Mouse (Mus musculus) brown adipose tissue, adult 24 weeks (tissue): Measurements from ENCODE around the gene Dnajc21. TPM values are rescaled to one million over a fixed set of nuclear protein-coding genes. Genes with fewer than 3 reads are reported as not detected.
"Not testable (repeated sequence)": the region's sequence is repeated elsewhere in the genome, so short reads cannot be mapped to it uniquely, and the experiment has no call there.

Source experiments
- H3K27ac ChIP-seq: fragments of 200-500 bp; replicated peaks from 2 replicates; pipeline ENCODE4 v1.5.1; 2012; ENCODE audit warnings: low read depth, mild to moderate bottlenecking, low read length
- H3K4me1 ChIP-seq: fragments of 200-500 bp; 2 replicates; pipeline ENCODE4 v1.6.1; 2012; ENCODE audit warnings: low read length, mixed read lengths; ENCODE audit not compliant: control insufficient read depth, insufficient read depth, insufficient read length
- H3K4me3 ChIP-seq: fragments of 200-500 bp; 2 replicates; pipeline ENCODE4 v1.5.1; 2012; ENCODE audit warnings: low read depth, mild to moderate bottlenecking, low read length, moderate library complexity; ENCODE audit not compliant: insufficient read depth
- polyA plus RNA-seq: library from polyadenylated mRNA; stranded (reverse); fragments of >200 nt; gene quantifications from 2 replicates; pipeline ENCODE4 v1.2.4, GENCODE M21; 2012; ENCODE audit not compliant: missing spikeins, insufficient read depth, insufficient read length

Dnajc21 gene
- 43.8 and 52.2 TPM in 2 replicates for polyA plus RNA-seq

DNA sequence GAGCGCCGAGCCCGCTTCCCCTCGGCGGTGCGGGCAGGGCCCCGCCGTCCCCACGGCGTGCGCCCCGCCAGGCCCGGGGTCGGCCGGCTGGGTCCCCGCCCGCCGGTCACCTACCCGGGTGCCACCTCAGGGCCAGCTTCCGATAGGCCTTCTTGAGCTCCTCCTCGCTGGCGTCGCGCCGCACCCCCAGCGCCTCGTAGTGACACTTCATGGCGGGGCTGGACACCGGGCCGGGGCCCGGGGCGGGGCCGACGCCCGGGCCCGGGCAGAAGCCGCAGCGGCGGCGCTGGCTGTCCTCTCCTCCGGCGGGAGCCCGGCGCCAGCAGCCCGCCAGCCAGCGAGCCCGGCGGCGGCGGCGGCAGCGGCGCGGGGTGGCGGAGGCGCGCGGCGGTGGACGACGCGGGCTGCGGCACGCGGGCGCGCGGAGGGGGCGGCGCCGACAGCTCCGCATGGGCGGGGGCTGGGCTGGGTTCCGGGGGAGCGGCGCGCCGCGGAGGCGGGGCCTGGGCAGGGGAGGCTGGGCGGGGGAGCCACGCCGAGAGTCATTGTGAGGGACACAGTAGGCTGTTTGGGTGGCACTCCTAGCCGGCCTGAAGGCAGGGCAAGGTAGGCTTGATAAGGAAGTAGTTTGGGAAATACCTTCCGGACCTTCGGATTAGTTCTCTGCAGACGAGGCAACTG is at the start of gene Dnajc21:
Gene Dnajc21, minus strand, starts transcription at position 366 of the 681 bp plus-strand sequence.
- H3K27ac ChIP-seq = peak within 1 kb of the TSS; percentile 62; the same call in 1 of the 2 replicates
- H3K4me1 ChIP-seq = 0 out of 2 replicates have a peak, but pooled peaks cover 2% of the 10 kb centered on the region
- peak within 1 kb of the TSS; percentile 91 for H3K4me3 ChIP-seq

DNA sequence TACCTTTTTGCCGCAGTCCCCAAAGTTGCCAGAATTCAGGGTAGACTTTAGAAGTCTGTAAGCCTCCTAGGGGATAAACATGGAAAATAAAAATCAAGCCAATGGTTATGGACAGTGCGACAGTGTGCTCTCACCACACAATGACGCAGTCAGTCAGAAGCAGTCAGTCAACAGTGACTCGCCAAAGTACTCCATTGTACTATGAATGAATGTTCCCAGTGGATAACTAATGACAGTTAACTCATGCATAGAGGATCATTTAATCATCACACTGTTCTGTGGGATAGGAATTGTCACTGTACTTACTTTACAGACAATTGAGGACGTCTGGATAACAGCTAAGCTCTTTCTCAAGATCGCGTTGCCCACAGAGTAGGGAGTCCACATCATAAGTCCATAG is 44.9 kb upstream of the Dnajc21 start:
- Histone ChIP-seq H3K4me1 (no peaks in the 10 kb centered on the region), H3K27ac (no peak overlapping the region), H3K4me3 (no peak overlapping the region)

DNA sequence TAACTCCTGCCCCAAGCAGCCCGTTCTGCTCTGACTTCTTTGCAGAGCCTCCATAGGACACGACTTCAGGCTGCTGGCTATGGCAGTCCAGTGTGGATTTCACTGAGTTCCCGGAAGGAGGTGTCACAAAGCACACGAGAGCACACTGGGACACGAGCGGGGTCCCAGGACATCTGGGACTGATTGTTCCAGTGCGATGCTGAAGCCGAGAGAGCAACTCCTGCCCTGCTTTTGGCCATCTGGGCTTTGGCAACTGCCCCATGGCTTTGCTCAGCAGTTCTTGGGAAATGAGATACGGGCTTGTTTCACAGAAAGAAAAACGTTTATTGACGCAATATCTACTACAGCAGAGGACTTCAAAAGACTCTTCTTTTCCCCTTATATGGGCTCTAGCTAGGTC is 35.8 kb upstream of the Dnajc21 start:
- Histone ChIP-seq H3K4me1 (no peaks in the 10 kb centered on the region), H3K4me3 (no peak overlapping the region), H3K27ac (no peak overlapping the region)

DNA sequence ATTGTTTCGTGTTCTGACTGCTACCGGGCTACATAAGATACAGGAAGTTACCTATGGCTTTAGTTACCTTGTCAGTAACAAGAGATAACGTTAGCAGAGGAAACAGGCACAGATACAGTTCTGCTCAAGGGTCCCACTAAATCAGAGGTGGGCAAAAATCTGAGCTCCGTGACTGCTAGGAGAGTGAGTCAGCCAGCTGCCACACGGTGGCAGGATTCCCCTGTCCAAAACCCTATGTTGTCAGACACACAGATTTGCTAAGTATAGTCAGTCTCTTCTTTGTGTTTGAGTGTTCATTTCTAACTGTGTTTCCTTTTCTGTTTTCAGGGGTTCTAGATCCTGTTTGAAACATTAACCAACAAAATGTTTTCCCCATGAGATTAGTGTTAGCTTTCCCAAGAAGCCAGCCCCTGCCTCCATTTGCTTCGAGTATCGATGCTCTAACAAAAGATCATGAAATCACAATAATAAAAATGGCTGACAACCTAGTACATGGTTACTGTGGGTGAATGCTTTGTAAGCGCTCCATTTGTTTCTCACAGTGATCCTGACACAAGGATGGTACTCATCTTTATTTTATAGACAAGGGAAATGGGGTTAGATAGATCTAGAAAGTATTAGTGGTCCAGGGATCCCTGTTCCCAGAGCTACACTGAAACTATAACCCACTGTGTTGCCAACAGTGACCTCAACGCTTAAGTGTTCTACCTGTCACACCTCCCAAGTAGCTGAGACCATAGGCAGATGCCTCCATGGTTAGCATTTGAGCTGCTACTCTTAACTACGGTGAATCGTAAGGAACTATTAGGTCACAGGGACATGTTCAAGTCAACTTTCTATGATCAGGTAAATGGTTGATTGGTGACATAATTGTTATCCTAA is 30.8 kb upstream of the Dnajc21 start:
- Histone ChIP-seq H3K4me1 (no peaks in the 10 kb centered on the region), H3K4me3 (no peak overlapping the region), H3K27ac (no peak overlapping the region)

DNA sequence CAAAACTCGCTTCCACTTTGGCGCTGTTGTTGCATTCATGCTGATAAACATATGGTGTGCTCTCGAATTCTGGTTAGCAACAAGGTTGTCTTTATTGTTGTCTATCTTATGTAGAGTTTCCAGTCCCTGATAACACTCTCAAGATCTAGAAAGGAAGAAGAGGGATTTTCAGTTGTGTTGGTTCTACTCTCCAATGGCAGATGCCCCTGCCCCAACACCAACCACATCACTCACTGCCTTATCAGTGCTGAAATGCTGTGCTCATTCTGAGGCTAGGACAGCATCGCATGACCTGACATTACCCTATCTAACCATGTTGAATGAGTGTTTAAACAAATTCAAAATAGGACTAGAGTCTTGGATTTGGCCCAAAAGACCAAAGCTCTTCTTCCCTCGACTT is 29.7 kb upstream of the Dnajc21 start:
- H3K27ac ChIP-seq = no peak overlapping the region
- H3K4me1 ChIP-seq = no peaks in the 10 kb centered on the region
- no peak overlapping the region for H3K4me3 ChIP-seq

DNA sequence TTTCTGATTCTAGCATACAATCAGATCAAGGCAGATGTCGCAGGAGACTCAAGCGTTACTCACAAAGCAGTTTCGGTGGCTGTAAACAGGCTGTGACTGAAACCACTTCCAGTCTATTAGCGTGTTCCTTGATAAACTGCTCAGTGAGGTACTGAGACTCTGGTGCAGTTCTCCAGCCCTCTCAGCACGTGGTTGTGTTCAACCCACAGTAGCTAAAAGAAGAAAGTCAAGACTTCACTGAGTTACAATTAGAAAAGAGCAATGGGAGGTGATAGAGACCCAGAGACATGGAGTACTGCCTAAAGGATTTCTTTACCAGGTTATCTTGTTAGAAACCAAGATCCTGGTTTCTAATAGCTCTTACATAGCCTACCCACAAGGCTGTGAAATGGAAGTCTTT is 29.3 kb upstream of the Dnajc21 start:
- Histone ChIP-seq H3K27ac (no peak overlapping the region), H3K4me1 (no peaks in the 10 kb centered on the region), H3K4me3 (no peak overlapping the region)

DNA sequence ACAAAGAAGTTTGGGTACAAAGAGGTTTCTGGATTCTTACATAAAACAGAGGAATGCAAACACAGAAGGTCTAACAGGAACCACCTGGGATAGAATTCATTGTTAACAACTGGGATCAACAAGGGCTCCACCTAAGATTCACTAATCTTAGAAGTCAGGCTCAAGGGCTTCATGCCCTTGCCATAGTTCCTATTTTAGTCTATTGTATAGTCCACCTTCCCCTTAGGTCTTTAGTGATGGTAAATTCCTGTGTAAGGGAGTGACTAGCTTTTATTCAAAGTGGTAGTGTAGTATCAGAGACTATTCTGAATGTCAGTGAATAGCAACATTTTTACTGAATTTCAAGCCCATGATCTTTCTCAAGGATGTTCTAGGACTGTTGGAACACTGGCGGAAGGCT is 26.4 kb upstream of the Dnajc21 start:
- not testable (repeated sequence) for H3K4me1 ChIP-seq, H3K27ac ChIP-seq, H3K4me3 ChIP-seq

DNA sequence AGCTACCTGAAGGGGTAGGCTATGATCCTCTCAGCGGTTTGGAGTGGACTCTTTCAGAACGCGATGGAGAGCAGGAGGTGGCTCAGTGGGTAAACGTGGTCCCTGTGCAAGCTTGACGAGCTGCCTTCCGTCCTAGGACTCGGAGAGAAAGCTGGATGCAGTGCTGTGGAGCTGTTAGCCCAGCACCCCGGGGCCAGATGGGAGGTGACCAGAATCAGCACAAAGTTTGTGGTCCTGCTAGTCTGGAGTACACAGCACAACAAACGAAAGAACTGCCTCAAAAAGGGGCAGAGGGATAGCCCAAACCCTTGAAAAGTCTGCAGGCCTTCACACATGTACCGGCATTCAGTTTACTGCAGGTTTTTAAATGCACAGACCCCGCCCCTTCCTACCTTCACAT is 25.6 kb upstream of the Dnajc21 start:
- Histone ChIP-seq H3K4me3 (no peak overlapping the region), H3K4me1 (no peaks in the 10 kb centered on the region)

DNA sequence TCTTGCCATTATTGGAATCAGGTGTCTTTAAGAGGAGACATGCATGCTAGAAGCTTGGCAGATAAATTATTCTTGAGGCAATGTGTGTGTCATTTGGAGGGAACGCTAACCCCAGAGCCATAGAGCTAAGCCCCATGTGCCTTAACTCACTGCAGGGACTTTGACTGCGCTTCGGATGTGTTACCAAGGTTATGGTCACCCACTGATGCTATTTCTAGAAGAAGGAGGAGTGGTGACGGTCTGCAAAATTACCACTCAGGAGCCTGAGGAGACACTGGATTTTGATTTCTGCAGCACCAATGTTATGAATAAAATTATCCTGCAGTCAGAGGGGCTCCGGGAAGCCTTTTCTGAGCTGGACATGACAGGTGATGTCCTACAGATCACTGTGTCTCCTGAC is 19.8 kb upstream of the Dnajc21 start:
- H3K27ac ChIP-seq = no peak overlapping the region
- H3K4me3 ChIP-seq = no peak overlapping the region
- no peaks in the 10 kb centered on the region for H3K4me1 ChIP-seq

More for the DNA sequence above, 25.6 kb upstream of the Dnajc21 start:
- H3K27ac ChIP-seq = no peak overlapping the region

DNA sequence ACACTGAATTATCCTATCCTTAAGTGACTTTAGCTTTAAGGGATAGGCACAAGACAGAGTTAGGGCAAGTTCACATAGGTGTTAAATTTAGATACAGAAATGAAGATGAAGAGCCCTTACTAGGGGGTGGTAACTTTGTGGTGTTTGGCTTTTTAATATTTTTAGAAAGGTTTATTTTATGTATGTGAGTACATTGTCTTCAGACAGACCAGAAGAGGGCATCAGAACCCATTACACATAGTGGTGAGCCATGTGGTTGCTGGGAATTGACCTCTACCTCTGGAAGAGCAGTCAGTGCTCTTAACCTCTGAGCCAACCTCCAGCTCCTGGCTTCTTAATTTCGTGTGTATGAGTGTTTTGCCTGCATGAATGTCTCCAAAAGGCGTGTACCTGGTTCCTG is 16.9 kb upstream of the Dnajc21 start:
- no peak overlapping the region for H3K4me3 ChIP-seq
- H3K27ac ChIP-seq = no peak overlapping the region
- no peaks in the 10 kb centered on the region for H3K4me1 ChIP-seq

DNA sequence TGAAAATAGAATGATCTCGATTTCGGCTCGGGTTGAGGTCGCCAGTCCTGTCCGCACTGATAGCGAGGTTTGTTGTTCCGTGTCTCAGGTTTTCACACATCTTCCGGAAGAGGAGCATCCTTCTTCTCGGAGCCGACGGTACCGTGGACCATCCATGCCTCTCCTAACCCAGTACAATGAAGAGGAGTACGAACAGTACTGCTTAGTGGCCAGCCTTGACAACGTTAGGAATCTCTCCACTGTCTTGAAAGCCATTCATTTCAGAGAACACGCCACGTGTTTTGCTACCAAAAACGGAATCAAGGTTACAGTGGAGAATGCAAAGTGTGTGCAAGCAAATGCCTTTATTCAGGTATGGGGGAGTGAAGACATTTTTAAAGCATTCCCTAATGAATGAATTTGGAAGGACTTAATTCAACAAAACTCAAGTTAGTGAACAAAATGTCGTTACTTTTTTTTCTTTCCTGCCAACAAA is 16.1 kb upstream of the Dnajc21 start:
- Histone ChIP-seq H3K4me3 (peak overlapping the region; percentile 83), H3K27ac (0 out of 2 replicates have a peak overlapping the region, but pooled peaks have one; percentile 6), H3K4me1 (no peaks in the 10 kb centered on the region)

DNA sequence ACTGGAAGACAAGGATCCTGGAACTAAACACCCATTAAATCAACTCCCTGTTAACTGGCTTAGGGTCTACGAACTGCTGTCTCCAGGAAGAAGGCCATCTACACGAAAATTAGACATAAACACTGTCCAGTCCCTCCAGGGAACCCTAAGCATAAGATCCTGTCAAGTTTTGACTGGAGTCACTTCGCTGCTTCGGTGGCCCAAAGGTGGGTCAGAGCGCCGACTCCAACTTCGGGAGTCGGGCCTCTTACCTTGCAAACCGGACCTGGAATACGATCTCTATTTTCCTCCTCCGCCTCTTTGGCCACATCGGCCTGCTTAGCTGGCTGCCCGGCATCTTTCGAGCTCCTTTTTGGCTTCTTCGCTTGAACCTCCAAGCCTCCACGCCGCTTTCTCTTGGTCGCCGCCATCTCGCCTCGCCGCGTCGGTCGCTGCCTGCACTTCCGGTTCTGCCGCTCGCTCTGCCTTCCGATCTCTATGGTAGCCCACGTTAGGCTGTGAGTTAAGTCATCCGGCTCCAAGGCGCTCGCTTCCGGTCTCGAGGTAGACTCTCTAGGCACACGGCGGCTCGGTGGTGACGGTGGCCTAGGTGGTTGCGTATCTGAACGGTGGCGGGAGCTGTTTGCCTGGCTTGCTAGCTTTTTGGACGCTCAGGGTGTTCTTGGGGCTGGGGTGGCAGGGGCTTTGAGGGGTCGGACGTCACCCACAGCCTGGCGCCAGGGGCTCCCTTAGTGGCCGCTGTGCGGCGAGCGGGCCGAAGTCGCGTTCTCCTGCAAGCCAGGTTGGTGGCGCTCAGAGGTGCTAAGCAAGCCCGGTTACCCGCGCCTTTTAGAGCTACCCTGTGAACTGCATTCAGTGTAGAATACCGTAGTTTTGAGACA is 15.4 kb upstream of the Dnajc21 start, which contains the start of the genes Brix1 and Rad1:
Gene Brix1, minus strand, starts transcription at position 464 of the 881 bp plus-strand sequence.
Gene Rad1, plus strand, starts transcription at position 535 of the 881 bp plus-strand sequence.
- H3K4me3 ChIP-seq = peak within 1 kb of the TSS; percentile 83
- no peaks in the 10 kb centered on the region for H3K4me1 ChIP-seq

DNA sequence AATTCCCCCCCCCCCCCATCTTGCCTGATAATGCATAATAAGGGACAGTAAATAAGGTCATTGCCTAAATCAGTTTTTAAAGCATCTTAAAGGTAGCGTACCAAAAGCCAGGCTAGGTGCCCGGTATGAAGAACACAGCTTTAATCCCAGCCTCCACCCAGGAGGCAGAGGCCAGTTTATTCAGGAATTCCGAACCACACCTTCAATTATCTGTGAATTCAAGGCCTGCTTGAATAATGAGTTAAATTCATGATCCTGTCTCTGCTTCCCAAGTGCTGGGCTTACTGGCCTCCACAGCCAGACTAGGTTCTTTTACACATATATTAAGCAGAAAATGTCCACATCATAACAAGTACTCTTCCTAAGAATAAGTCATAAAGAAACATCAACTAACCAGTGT is 625 bp upstream of the Dnajc21 start:
- Histone ChIP-seq H3K4me3 (peak overlapping the region; percentile 77), H3K27ac (no peak overlapping the region), H3K4me1 (0 out of 2 replicates have a peak, but pooled peaks cover 2% of the 10 kb centered on the region)

More for the DNA sequence above, 15.4 kb upstream of the Dnajc21 start, which contains the start of the genes Brix1 and Rad1:
- peak within 1 kb of the TSS; percentile 70 for H3K27ac ChIP-seq

DNA sequence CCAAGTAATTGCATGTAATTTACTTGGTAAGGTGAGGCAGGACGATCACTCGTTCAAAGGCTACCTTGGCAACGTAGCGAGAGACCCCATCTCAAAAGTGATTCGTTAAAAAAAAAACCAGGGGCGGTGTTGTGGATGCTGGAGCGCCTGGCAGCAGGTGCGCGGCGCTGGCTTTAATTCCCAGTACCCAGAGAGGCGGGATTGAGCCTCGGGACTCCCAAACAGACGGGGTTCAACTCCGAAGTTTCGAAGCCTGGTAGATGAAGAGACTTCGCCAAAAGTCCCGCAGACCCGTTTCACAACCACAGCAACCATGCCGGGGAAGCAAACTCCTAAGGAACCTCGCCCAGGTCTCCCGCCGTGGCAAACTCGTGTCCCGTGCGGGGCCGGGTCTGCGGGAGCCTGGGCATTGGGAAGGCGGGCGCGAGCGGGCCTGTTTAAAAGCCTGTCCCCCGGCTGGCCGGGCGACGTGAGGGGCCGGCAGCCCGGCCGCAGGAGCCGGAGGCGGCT is 620 bp downstream of the Dnajc21 start:
- no peak overlapping the region for H3K27ac ChIP-seq
- peak overlapping the region; percentile 91 for H3K4me3 ChIP-seq
- H3K4me1 ChIP-seq = 0 out of 2 replicates have a peak, but pooled peaks cover 2% of the 10 kb centered on the region
